Mouse (Mus musculus): ENCODE results near the gene Mip. TPM values are rescaled to one million over a fixed set of nuclear protein-coding genes. Genes with fewer than 3 reads are reported as not detected.
A peak's percentile ranks its signal among the peaks of the same experiment; 100 is the strongest.

The Mip gene
- polyA plus RNA-seq, 1 experiment from 2014 or later = 0.28 TPM

DNA sequence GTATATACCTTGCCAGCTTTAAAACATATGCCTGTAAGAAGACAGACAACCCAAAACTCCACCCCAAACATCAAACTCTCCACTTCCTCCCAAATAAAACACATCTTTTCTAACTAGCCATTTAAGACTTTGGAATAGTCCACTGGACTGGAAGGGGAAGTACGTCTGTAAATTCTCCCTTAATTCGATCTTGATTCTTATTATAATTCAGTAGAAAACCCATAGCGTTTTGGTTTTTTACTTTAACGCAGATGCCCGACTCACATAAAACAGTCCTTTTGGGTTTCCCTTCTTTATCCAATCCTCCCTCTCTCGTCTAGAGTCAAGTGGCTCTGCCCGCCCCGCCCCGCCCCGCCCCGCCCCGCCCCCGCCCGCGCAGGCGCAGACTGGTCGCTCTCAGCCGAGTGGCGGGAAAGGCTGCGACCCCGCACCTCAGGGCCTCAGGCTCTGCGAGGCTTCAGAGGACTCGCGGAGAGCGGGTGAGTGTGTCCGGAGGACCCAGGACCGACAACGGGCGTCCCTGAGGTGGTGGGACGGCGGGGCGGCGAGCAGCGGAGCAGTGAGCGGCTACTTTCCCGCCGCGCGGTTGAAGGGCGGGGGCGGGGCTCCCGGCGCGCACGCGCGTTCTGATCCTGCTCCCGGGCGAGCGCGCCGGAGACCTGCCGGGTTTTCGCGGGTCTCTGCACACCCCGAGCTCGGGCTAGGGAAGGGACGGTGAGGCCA lies 6.2 kb downstream of the Mip start, which contains the start of gene Timeless:
Timeless (plus strand) TSS at position 369 of the 723 bp plus-strand sequence.
- peak within 1 kb of the TSS; percentile 96 for H3K27ac ChIP-seq (ENCODE audit: low read depth, low read length)
- peak; percentile 92 for DNase-seq (ENCODE audit: low spot score)
- peak within 1 kb of the TSS; percentile 91 for H3K9ac ChIP-seq (ENCODE audit: low read length)
- no peaks in the 10 kb centered on the region for H3K36me3 ChIP-seq (ENCODE audit: control insufficient read depth, insufficient read depth, low read length)
- H3K27me3 ChIP-seq (ENCODE audit: control insufficient read depth, insufficient read depth, low read length) = no peaks in the 10 kb centered on the region
- H3K4me3 ChIP-seq (ENCODE audit: low read depth, low read length) = peak within 1 kb of the TSS; percentile 70
- no peaks in the 10 kb centered on the region for H3K9me3 ChIP-seq (ENCODE audit: control insufficient read depth, low read length)
- ATAC-seq (replicated peaks; ENCODE audit: low FRiP score) = peak; percentile 91
- H3K4me1 ChIP-seq (replicated peaks; ENCODE audit: control insufficient read depth, insufficient read depth, low read length) = peaks cover 10% of the 10 kb centered on the region
- peak within 1 kb of the TSS; percentile 79 for H3K4me2 ChIP-seq (ENCODE audit: low read depth, low read length, severe bottlenecking)
- WGBS = under 1% methylated on average over 58 of the region's 58 CpGs

DNA sequence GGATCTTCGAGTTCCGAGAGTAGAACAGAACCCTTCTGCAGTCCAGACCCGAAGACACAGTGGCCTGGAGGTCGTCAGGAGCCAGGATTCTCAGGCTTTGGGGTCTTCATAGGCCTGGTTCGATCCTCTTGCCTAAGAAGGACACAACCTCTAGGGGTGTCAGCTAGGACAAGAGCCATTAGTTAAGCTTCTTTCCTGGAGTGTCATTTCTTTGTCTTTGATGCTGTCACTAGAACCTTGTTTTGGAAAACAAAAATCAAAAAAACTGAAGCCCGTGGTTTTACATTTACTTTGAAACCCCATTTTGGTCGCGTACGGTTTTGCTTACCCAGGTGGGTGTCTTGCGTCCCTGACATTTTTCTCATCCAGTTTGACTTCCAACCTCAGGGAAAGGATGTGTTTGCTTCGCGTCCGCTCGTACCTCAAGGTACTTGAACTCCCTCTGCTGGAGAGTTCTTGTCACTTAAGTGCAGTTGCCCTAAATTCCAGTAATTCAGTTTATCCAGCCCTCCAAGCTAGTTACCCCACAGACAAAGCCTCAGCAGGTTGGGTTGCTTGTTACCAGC lies 6.9 kb downstream of the Mip start:
- H3K36me3 ChIP-seq (ENCODE audit: control insufficient read depth, insufficient read depth, low read length) = no peaks in the 10 kb centered on the region
- peaks cover 10% of the 10 kb centered on the region for H3K4me1 ChIP-seq (replicated peaks; ENCODE audit: control insufficient read depth, insufficient read depth, low read length)
- DNase-seq (ENCODE audit: low spot score) = peak; percentile 60
- no peaks in the 10 kb centered on the region for H3K9me3 ChIP-seq (ENCODE audit: control insufficient read depth, low read length)
- H3K27me3 ChIP-seq (ENCODE audit: control insufficient read depth, insufficient read depth, low read length) = no peaks in the 10 kb centered on the region
- peak overlapping the region; percentile 96 for H3K27ac ChIP-seq (ENCODE audit: low read depth, low read length)
- under 1% methylated on average over 14 of the region's 14 CpGs for WGBS
- H3K4me2 ChIP-seq (ENCODE audit: low read depth, low read length, severe bottlenecking) = peak overlapping the region; percentile 79
- peak overlapping the region; percentile 91 for H3K9ac ChIP-seq (ENCODE audit: low read length)
- peak; percentile 24 for ATAC-seq (replicated peaks; ENCODE audit: low FRiP score)
- H3K4me3 ChIP-seq (ENCODE audit: low read depth, low read length) = peak overlapping the region; percentile 70

DNA sequence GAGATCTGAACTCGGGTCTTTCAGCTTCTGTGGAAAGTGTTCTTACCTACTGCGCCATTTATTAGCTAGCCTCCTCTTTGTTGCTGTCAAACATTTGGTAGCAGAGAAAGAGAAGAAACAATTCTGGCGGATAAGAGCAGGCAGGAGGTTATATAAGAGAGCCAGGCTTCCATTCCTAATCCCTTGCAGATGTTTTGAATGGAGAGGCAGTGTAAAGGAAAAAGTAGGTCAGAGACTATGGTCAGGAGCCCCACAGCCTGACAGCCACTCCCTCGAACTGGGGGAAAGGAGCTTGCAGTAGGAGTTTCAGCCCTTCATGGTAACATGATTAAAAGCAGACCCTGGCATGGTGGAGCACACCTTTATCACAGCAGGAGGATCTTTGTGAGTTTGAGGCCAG lies 10.7 kb downstream of the Mip start:
- 51% methylated on average over 4 of the region's 4 CpGs for WGBS
- Histone ChIP-seq H3K4me3 (ENCODE audit: low read depth, low read length) (no peak overlapping the region), H3K4me1 (replicated peaks; ENCODE audit: control insufficient read depth, insufficient read depth, low read length) (peaks cover 8% of the 10 kb centered on the region), H3K27me3 (ENCODE audit: control insufficient read depth, insufficient read depth, low read length) (no peaks in the 10 kb centered on the region), H3K4me2 (ENCODE audit: low read depth, low read length, severe bottlenecking) (no peak overlapping the region), H3K36me3 (ENCODE audit: control insufficient read depth, insufficient read depth, low read length) (peaks cover 5% of the 10 kb centered on the region), H3K27ac (ENCODE audit: low read depth, low read length) (no peak overlapping the region), H3K9me3 (ENCODE audit: control insufficient read depth, low read length) (no peaks in the 10 kb centered on the region), H3K9ac (ENCODE audit: low read length) (peak overlapping the region; percentile 4; the same call in 1 of the 2 replicates)
- no peak for ATAC-seq (replicated peaks; ENCODE audit: low FRiP score)
- DNase-seq (ENCODE audit: low spot score) = no peak

DNA sequence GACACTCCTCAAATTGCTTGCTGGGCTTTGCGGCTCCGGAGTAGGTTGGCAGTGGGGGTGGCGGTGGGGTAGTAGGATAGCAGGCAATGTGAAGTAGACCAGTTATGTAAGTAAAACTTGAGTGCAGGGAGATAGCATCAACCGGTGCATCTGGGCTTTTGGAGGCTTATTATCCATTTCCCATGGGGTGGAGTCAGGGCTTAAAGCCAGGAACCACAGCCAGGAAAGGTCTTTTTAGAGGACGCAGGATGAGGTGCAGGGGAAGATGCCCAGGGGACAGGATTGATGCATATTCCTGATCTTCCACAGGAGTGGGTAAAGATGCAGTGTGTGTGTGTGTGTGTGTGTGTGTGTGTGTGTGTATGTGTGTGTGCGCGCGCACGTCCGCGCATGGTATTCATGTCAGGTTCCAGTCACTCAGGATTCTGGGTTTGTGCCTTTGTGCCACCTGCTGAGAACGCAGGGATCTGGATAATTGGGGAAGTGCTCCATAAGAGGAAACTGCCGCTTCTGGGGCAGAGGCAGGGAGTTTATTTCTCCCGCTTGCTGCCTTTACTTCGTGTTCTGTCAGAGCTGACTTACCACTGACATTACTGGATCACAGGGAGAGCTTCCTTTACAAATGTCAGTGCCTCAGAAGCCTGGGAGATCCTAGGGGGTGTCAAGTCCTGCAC lies 12.3 kb downstream of the Mip start:
- H3K9ac ChIP-seq (ENCODE audit: low read length) = no peak overlapping the region
- no peaks in the 10 kb centered on the region for H3K9me3 ChIP-seq (ENCODE audit: control insufficient read depth, low read length)
- peaks cover 6% of the 10 kb centered on the region for H3K4me1 ChIP-seq (replicated peaks; ENCODE audit: control insufficient read depth, insufficient read depth, low read length)
- H3K27me3 ChIP-seq (ENCODE audit: control insufficient read depth, insufficient read depth, low read length) = no peaks in the 10 kb centered on the region
- no peak overlapping the region for H3K4me2 ChIP-seq (ENCODE audit: low read depth, low read length, severe bottlenecking)
- peaks cover 10% of the 10 kb centered on the region for H3K36me3 ChIP-seq (ENCODE audit: control insufficient read depth, insufficient read depth, low read length)
- ATAC-seq (replicated peaks; ENCODE audit: low FRiP score) (no peak), DNase-seq (ENCODE audit: low spot score) (no peak)
- WGBS = 80% methylated on average over 15 of the region's 15 CpGs
- no peak overlapping the region for H3K4me3 ChIP-seq (ENCODE audit: low read depth, low read length)
- H3K27ac ChIP-seq (ENCODE audit: low read depth, low read length) = no peak overlapping the region

DNA sequence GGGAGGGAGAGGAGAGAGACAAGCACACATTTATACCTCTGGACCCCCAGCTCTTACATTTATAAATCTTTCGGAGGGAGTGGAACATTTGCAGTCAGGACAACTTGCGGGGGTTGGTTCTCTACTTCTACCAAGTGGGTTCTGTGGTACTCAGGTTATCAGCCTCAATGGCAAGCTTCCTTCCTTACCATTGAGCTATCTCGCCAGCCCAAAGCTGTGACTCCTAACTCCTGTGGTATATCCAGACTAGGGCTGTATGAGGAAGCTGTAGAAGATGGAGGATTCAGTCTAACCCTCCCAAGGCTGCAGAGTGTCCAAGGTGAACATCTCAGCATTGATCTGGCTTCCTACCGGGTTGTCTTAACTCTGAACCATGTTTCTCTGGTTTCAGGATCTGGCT lies 13.5 kb downstream of the Mip start:
- Histone ChIP-seq H3K9ac (ENCODE audit: low read length) (no peak overlapping the region), H3K4me1 (replicated peaks; ENCODE audit: control insufficient read depth, insufficient read depth, low read length) (0 out of 2 replicates have a peak, but pooled peaks cover 2% of the 10 kb centered on the region), H3K4me2 (ENCODE audit: low read depth, low read length, severe bottlenecking) (no peak overlapping the region), H3K27ac (ENCODE audit: low read depth, low read length) (no peak overlapping the region), H3K27me3 (ENCODE audit: control insufficient read depth, insufficient read depth, low read length) (no peaks in the 10 kb centered on the region), H3K4me3 (ENCODE audit: low read depth, low read length) (no peak overlapping the region), H3K9me3 (ENCODE audit: control insufficient read depth, low read length) (no peaks in the 10 kb centered on the region), H3K36me3 (ENCODE audit: control insufficient read depth, insufficient read depth, low read length) (peaks cover 10% of the 10 kb centered on the region)
- 94% methylated on average over 4 of the region's 4 CpGs for WGBS
- DNase-seq (ENCODE audit: low spot score) (no peak), ATAC-seq (replicated peaks; ENCODE audit: low FRiP score) (no peak)

DNA sequence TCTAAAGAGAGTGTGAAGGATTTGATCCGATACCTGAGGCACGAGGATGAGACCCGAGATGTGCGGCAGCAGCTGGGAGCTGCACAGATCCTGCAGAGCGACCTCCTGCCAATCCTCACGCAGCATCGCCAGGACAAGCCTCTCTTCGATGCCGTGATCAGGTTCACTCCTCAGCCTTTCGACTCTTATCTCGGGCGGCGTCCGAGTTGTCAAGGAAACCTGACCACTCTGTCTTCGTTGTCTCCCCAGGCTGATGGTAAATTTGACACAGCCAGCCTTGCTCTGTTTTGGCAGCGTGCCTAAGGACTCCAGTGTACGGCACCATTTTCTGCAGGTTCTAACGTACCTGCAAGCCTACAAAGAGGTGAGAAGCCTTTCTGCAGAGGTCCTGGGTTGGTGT lies 14.5 kb downstream of the Mip start:
- Histone ChIP-seq H3K4me2 (ENCODE audit: low read depth, low read length, severe bottlenecking) (no peak overlapping the region), H3K4me1 (replicated peaks; ENCODE audit: control insufficient read depth, insufficient read depth, low read length) (0 out of 2 replicates have a peak, but pooled peaks cover 2% of the 10 kb centered on the region), H3K36me3 (ENCODE audit: control insufficient read depth, insufficient read depth, low read length) (peaks cover 10% of the 10 kb centered on the region), H3K9ac (ENCODE audit: low read length) (no peak overlapping the region), H3K9me3 (ENCODE audit: control insufficient read depth, low read length) (no peaks in the 10 kb centered on the region), H3K4me3 (ENCODE audit: low read depth, low read length) (no peak overlapping the region), H3K27me3 (ENCODE audit: control insufficient read depth, insufficient read depth, low read length) (no peaks in the 10 kb centered on the region), H3K27ac (ENCODE audit: low read depth, low read length) (no peak overlapping the region)
- 96% methylated on average over 18 of the region's 18 CpGs for WGBS
- ATAC-seq (replicated peaks; ENCODE audit: low FRiP score) (no peak), DNase-seq (ENCODE audit: low spot score) (no peak)

DNA sequence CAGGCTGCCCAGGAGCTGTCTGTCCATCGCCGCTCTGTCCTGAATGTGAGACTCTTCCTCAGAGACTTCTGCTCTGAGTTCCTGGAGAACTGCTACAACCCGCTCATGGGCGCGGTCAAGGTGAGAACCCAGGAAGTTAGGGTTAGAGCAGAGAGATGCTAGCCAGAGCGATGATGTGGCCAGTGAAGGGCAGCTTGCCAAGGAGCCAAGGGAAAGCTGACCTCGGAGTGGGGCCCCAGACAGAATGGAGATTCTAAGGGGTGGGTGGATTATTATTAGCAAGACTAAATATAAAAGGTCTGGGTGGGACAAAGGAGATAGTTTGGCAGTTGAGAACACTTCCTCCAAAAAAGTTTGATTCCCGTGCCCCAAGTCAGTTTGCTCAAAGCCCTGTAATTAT lies 17.6 kb downstream of the Mip start:
- 98% methylated on average over 8 of the region's 8 CpGs for WGBS
- Histone ChIP-seq H3K9ac (ENCODE audit: low read length) (no peak overlapping the region), H3K9me3 (ENCODE audit: control insufficient read depth, low read length) (no peaks in the 10 kb centered on the region), H3K36me3 (ENCODE audit: control insufficient read depth, insufficient read depth, low read length) (peaks cover 18% of the 10 kb centered on the region), H3K27me3 (ENCODE audit: control insufficient read depth, insufficient read depth, low read length) (no peaks in the 10 kb centered on the region), H3K4me1 (replicated peaks; ENCODE audit: control insufficient read depth, insufficient read depth, low read length) (no peaks in the 10 kb centered on the region), H3K4me3 (ENCODE audit: low read depth, low read length) (no peak overlapping the region), H3K4me2 (ENCODE audit: low read depth, low read length, severe bottlenecking) (no peak overlapping the region), H3K27ac (ENCODE audit: low read depth, low read length) (no peak overlapping the region)
- ATAC-seq (replicated peaks; ENCODE audit: low FRiP score) (no peak), DNase-seq (ENCODE audit: low spot score) (no peak)

DNA sequence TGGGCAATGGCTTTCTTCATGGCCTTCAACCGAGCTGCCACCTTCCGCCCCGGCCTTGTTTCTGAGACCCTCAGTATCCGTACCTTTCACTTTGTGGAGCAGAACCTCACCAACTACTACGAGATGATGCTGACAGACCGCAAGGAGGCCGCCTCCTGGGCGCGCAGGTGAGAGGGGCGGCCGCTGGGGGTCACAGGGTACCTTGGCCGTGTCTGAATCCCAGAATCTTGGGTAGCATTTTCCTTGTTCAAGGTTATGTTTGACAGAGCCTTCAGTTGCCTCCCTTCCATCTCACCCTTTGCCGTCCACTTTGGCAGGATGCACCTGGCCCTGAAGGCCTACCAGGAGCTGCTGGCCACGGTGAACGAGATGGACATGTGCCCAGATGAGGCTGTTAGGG lies 18.5 kb downstream of the Mip start:
- no peak for ATAC-seq (replicated peaks; ENCODE audit: low FRiP score)
- peaks cover 18% of the 10 kb centered on the region for H3K36me3 ChIP-seq (ENCODE audit: control insufficient read depth, insufficient read depth, low read length)
- H3K27ac ChIP-seq (ENCODE audit: low read depth, low read length) = no peak overlapping the region

More for the DNA sequence above, 18.5 kb downstream of the Mip start:
- no peak overlapping the region for H3K4me2 ChIP-seq (ENCODE audit: low read depth, low read length, severe bottlenecking)
- WGBS = 95% methylated on average over 15 of the region's 15 CpGs
- no peak overlapping the region for H3K4me3 ChIP-seq (ENCODE audit: low read depth, low read length)
- H3K9ac ChIP-seq (ENCODE audit: low read length) = no peak overlapping the region
- H3K4me1 ChIP-seq (replicated peaks; ENCODE audit: control insufficient read depth, insufficient read depth, low read length) = no peaks in the 10 kb centered on the region
- no peak for DNase-seq (ENCODE audit: low spot score)
- no peaks in the 10 kb centered on the region for H3K9me3 ChIP-seq (ENCODE audit: control insufficient read depth, low read length)
- no peaks in the 10 kb centered on the region for H3K27me3 ChIP-seq (ENCODE audit: control insufficient read depth, insufficient read depth, low read length)
